Mouse (Mus musculus) neural tube, embryonic 13.5 days (tissue): ENCODE measurements at regions not wholly inside any gene's neighbourhood (a gene's known extent, or its start where the extent isn't known, plus 50 kb on each side); places are given as distances from the start of the nearest gene placed in this dataset.
"Not testable (repeated sequence)": the region's sequence is repeated elsewhere in the genome, so short reads cannot be mapped to it uniquely, and the experiment has no call there.

Experiments used
- ATAC-seq: fragments of 200-750 bp; cut with Nextera tagmentation; 2 replicates; pipeline ENCODE4 v1.8.0; 2017; ENCODE audit warnings: low read depth, mild to moderate bottlenecking, moderate TSS enrichment, moderate library complexity
- H3K27ac ChIP-seq: fragments of 300-500 bp; sonication (generic); replicated peaks from 2 replicates; pipeline ENCODE4 v1.5.1; 2015; ENCODE audit warnings: moderate library complexity, mild to moderate bottlenecking, inconsistent platforms
- H3K27me3 ChIP-seq: fragments of 300-500 bp; sonication (generic); 2 replicates; pipeline ENCODE4 v1.6.1; 2015; ENCODE audit warnings: mild to moderate bottlenecking, inconsistent platforms
- H3K36me3 ChIP-seq: fragments of 300-500 bp; sonication (generic); 2 replicates; pipeline ENCODE4 v1.6.1; 2015; ENCODE audit warnings: mild to moderate bottlenecking, inconsistent platforms
- H3K4me1 ChIP-seq: fragments of 300-500 bp; sonication (generic); replicated peaks from 2 replicates; pipeline ENCODE4 v1.6.1; 2015; ENCODE audit warnings: inconsistent platforms
- H3K4me2 ChIP-seq: fragments of 300-500 bp; sonication (generic); 2 replicates; pipeline ENCODE4 v1.6.1; 2015; ENCODE audit warnings: inconsistent platforms, mild to moderate bottlenecking, moderate library complexity
- H3K4me3 ChIP-seq: fragments of 300-500 bp; sonication (generic); 2 replicates; pipeline ENCODE4 v1.5.1; 2015; ENCODE audit warnings: mild to moderate bottlenecking, inconsistent platforms
- H3K9ac ChIP-seq: fragments of 300-500 bp; sonication (generic); 2 replicates; pipeline ENCODE4 v1.6.1; 2015; ENCODE audit warnings: moderate library complexity, mild to moderate bottlenecking, inconsistent platforms
- H3K9me3 ChIP-seq: fragments of 300-500 bp; sonication (generic); 2 replicates; pipeline ENCODE4 v1.6.1; 2016; ENCODE audit warnings: inconsistent platforms
- WGBS: fragments of 180-500 bp; shearing (Covaris S2); methylation state at CpG from one replicate; pipeline ENCODE4 v1.1.7; 2015; 5-methylcytosine and 5-hydroxymethylcytosine counted together

GRCm38 (mm10) chr13:57042514-57042913 is 146.7 kb upstream of the Trpc7 start:
- Histone ChIP-seq H3K27ac (no peak overlapping the region), H3K9ac (no peak overlapping the region), H3K36me3 (no peaks in the 10 kb centered on the region), H3K4me2 (no peak overlapping the region), H3K9me3 (0 out of 2 replicates have a peak, but pooled peaks cover 4% of the 10 kb centered on the region), H3K4me3 (no peak overlapping the region), H3K4me1 (no peaks in the 10 kb centered on the region), H3K27me3 (no peaks in the 10 kb centered on the region)
- no peak for ATAC-seq
- 75% methylated on average over 5 of the region's 5 CpGs for WGBS

DNA sequence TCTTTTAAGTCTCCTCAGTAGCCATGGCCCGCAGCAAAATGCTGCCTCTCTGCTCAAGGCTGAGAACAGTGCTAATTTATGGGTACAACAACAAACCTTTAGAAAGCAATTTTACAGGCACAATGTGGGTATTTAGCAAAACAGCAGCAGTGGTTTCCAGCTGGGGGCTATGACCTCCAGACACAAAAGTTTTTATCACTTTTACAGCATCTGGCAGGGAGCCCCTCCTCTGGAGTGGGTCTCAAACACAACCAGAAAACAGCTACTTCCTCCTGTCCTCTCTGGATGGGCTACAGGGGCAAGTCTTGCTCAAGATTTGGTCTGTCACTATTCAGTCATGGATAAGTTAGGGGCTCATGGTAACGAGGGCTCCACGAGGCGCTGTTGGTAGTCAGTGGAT is 137.1 kb upstream of the Trpc7 start:
- H3K4me1 ChIP-seq, result peaks cover 7% of the 10 kb centered on the region
- no peak for ATAC-seq
- H3K4me2 ChIP-seq, result no peak overlapping the region
- H3K4me3 ChIP-seq, result no peak overlapping the region
- no peaks in the 10 kb centered on the region; the same call in 1 of the 2 replicates for H3K27me3 ChIP-seq
- H3K36me3 ChIP-seq, result no peaks in the 10 kb centered on the region
- H3K9me3 ChIP-seq, result no peaks in the 10 kb centered on the region
- WGBS, result 14% methylated on average over 4 of the region's 4 CpGs
- H3K9ac ChIP-seq, result no peak overlapping the region
- no peak overlapping the region for H3K27ac ChIP-seq

GRCm38 (mm10) chr13:57017553-57018341 is 122.0 kb upstream of the Trpc7 start:
- WGBS, result 67% methylated on average over 11 of the region's 11 CpGs
- H3K27me3 ChIP-seq, result no peaks in the 10 kb centered on the region

GRCm38 (mm10) chr13:57016465-57017272 is 120.9 kb upstream of the Trpc7 start:
- Histone ChIP-seq H3K27me3 (no peaks in the 10 kb centered on the region), H3K9me3 (no peaks in the 10 kb centered on the region), H3K4me1 (peaks cover 9% of the 10 kb centered on the region), H3K4me2 (no peak overlapping the region), H3K27ac (no peak overlapping the region), H3K36me3 (no peaks in the 10 kb centered on the region), H3K9ac (no peak overlapping the region), H3K4me3 (no peak overlapping the region)
- ATAC-seq, result no peak
- WGBS, result 51% methylated on average over 13 of the region's 13 CpGs

More at GRCm38 (mm10) chr13:57017553-57018341, 122.0 kb upstream of the Trpc7 start:
- no peak overlapping the region for H3K27ac ChIP-seq
- ATAC-seq, result no peak
- no peak overlapping the region for H3K9ac ChIP-seq
- H3K9me3 ChIP-seq, result no peaks in the 10 kb centered on the region
- no peaks in the 10 kb centered on the region for H3K36me3 ChIP-seq
- peaks cover 9% of the 10 kb centered on the region for H3K4me1 ChIP-seq
- no peak overlapping the region for H3K4me2 ChIP-seq
- H3K4me3 ChIP-seq, result no peak overlapping the region

- not testable (repeated sequence) for H3K27me3 ChIP-seq, H3K9me3 ChIP-seq, H3K4me1 ChIP-seq, ATAC-seq, H3K4me2 ChIP-seq, H3K36me3 ChIP-seq, H3K9ac ChIP-seq, H3K27ac ChIP-seq, H3K4me3 ChIP-seq
- 92% methylated on average over 8 of the region's 8 CpGs for WGBS
These were observed 111.4 kb upstream of the Trpc7 start for GRCm38 (mm10) chr13:57007236-57007635.

DNA sequence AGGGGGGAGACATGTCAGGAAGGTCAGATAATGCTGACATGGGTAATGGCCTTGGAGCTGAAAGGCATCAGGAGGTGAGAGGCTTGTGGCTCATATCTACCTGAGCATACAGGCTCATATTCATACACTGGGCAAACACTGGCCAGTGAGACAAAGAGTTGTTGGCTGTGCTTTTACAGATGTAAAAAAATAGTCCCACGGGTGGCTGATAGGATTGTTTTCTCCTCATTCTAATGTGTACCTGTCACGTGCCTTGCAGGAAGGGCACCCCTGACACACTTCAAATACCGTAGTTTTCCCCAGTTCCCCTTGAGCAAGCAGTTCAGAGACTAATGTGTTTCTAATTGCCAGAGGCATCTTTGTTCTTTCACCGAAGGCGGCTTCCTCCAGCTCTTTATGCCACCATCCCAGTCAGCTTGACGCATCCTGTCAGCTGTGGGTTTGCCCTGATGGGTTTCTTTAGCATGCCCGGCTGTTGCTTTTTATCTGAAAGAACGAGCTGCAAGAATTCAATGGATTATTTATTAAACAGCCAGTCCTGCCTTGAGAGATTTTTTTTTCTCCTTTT is 107.9 kb upstream of the Trpc7 start:
- Histone ChIP-seq H3K27me3 (no peaks in the 10 kb centered on the region), H3K36me3 (no peaks in the 10 kb centered on the region), H3K4me1 (peaks cover 13% of the 10 kb centered on the region), H3K4me3 (no peak overlapping the region), H3K27ac (peak overlapping the region; percentile 3), H3K4me2 (no peak overlapping the region), H3K9ac (no peak overlapping the region), H3K9me3 (no peaks in the 10 kb centered on the region)
- 16% methylated on average over 8 of the region's 8 CpGs for WGBS
- ATAC-seq, result no peak

GRCm38 (mm10) chr13:56992022-56992421 is 96.2 kb upstream of the Trpc7 start:
- H3K27me3 ChIP-seq, result no peaks in the 10 kb centered on the region
- H3K27ac ChIP-seq, result no peak overlapping the region
- ATAC-seq, result no peak
- H3K4me3 ChIP-seq, result no peak overlapping the region
- H3K36me3 ChIP-seq, result no peaks in the 10 kb centered on the region
- no peak overlapping the region for H3K9ac ChIP-seq
- H3K4me2 ChIP-seq, result no peak overlapping the region
- H3K4me1 ChIP-seq, result no peaks in the 10 kb centered on the region
- peaks cover 9% of the 10 kb centered on the region; the same call in 1 of the 2 replicates for H3K9me3 ChIP-seq

GRCm38 (mm10) chr13:56974063-56974462 is 78.3 kb upstream of the Trpc7 start:
- Histone ChIP-seq H3K9me3 (peaks cover 4% of the 10 kb centered on the region; the same call in 1 of the 2 replicates), H3K4me2 (no peak overlapping the region), H3K4me3 (no peak overlapping the region), H3K27me3 (no peaks in the 10 kb centered on the region), H3K9ac (no peak overlapping the region), H3K4me1 (no peaks in the 10 kb centered on the region), H3K36me3 (no peaks in the 10 kb centered on the region), H3K27ac (no peak overlapping the region)
- no peak for ATAC-seq
- 83% methylated on average over 3 of the region's 3 CpGs for WGBS

DNA sequence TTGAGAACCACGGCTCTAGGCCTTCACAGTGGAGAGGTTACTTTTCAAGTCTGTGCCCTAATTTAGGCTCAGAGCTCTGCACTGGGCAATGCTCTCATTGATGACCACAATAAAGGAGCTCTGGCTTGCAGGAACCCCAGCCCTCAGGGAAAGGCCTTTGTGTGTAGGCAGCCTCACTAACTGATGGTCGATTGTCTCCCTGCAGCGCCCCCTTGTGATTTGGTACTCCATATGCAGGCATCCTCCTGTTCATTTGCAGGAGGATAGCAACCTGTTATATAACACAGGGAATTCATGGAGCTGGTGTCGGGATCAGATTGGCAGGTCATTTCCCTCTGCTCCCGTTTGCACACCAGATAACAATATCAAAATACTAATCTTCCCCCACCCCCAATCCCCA is 59.6 kb upstream of the Trpc7 start:
- Histone ChIP-seq H3K9me3 (no peaks in the 10 kb centered on the region), H3K9ac (no peak overlapping the region), H3K27ac (no peak overlapping the region), H3K4me3 (no peak overlapping the region), H3K4me2 (no peak overlapping the region), H3K36me3 (no peaks in the 10 kb centered on the region), H3K27me3 (no peaks in the 10 kb centered on the region), H3K4me1 (no peaks in the 10 kb centered on the region)
- WGBS, result 45% methylated on average over 5 of the region's 5 CpGs
- no peak for ATAC-seq

DNA sequence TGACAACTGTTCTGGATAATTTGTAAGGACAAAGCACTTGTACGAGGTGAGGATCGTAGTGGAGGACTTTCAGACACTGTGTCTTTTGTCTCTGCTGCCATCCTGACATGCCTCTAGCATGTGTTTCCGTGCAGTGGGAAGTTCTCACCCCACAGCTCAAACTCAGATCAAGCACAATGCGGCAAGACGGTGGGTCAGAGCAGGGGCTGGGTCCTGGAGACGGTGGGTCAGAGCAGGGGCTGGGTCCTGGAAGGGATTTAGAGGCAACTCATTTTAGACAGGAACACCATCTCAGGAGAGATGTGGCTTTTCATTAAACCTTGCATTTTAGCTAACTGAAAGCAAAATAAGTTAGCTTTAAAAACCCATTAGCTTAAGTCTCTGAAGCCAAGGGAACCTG is 52.3 kb upstream of the Trpc7 start:
- H3K36me3 ChIP-seq, result no peaks in the 10 kb centered on the region
- no peak overlapping the region for H3K27ac ChIP-seq
- 74% methylated on average over 6 of the region's 6 CpGs for WGBS
- H3K4me3 ChIP-seq, result no peak overlapping the region
- no peaks in the 10 kb centered on the region for H3K9me3 ChIP-seq
- no peaks in the 10 kb centered on the region for H3K4me1 ChIP-seq
- no peak for ATAC-seq
- H3K4me2 ChIP-seq, result no peak overlapping the region
- no peaks in the 10 kb centered on the region for H3K27me3 ChIP-seq
- no peak overlapping the region for H3K9ac ChIP-seq

- no peak for ATAC-seq
- H3K9me3 ChIP-seq, result no peaks in the 10 kb centered on the region
- WGBS, result 84% methylated on average over 7 of the region's 7 CpGs
These were observed 51.5 kb upstream of the Trpc7 start for GRCm38 (mm10) chr13:56947266-56947665.

More at GRCm38 (mm10) chr13:56947266-56947665, 51.5 kb upstream of the Trpc7 start:
- Histone ChIP-seq H3K4me3 (no peak overlapping the region), H3K27me3 (no peaks in the 10 kb centered on the region), H3K9ac (no peak overlapping the region), H3K27ac (no peak overlapping the region), H3K4me2 (no peak overlapping the region), H3K4me1 (no peaks in the 10 kb centered on the region), H3K36me3 (no peaks in the 10 kb centered on the region)
